Mouse (Mus musculus) left cerebral cortex, adult 18-20 months (tissue): ENCODE measurements around the gene Rnf217. TPM values are rescaled to one million over a fixed set of nuclear protein-coding genes. Genes with fewer than 3 reads are reported as not detected.

Experiments used
- DNase-seq, 2 experiments: peaks; one replicate each; pipeline ENCODE4 v3.0.0; 2021 to 2022; ENCODE audit warnings: low spot score in 2 of 2, mixed read lengths in 1 of 2
- total RNA-seq, 2 experiments: library from RNA; stranded (reverse); gene quantifications; 2 replicates each; pipeline ENCODE4 v1.2.3; 2021

Gene Rnf217
- total RNA-seq, 2 experiments from 2014 or later: 11.1 to 13.5 TPM

- no peak for DNase-seq
These were observed 107.3 kb downstream of the Rnf217 start for GRCm38 (mm10) chr10:31501644-31502043.

GRCm38 (mm10) chr10:31496931-31497330 is 112.1 kb downstream of the Rnf217 start:
- no peak for DNase-seq

GRCm38 (mm10) chr10:31495826-31496225 is 113.2 kb downstream of the Rnf217 start:
- DNase-seq: no peak

- no peak for DNase-seq
These were observed 114.7 kb downstream of the Rnf217 start for GRCm38 (mm10) chr10:31494296-31494695.

- no peak for DNase-seq
These were observed 141.7 kb downstream of the Rnf217 start for GRCm38 (mm10) chr10:31467043-31467898.

- peak in 1 of 2 experiments; percentile 20 for DNase-seq
These were observed 143.0 kb downstream of the Rnf217 start for GRCm38 (mm10) chr10:31465840-31466541.

- no peak for DNase-seq
These were observed 143.6 kb downstream of the Rnf217 start for GRCm38 (mm10) chr10:31465424-31465823.

GRCm38 (mm10) chr10:31463044-31463443 is 145.9 kb downstream of the Rnf217 start:
- no peak for DNase-seq

- DNase-seq: no peak
These were observed 152.2 kb downstream of the Rnf217 start for GRCm38 (mm10) chr10:31456806-31457205.

GRCm38 (mm10) chr10:31447083-31447482 is 161.9 kb downstream of the Rnf217 start:
- DNase-seq: no peak

- peak; percentile 84 to 87 for DNase-seq
These were observed 163.5 kb downstream of the Rnf217 start, which contains the start of gene Tpd52l1 for GRCm38 (mm10) chr10:31445291-31446124. TSS of gene Tpd52l1 (minus strand) at chr10:31445958.

- no peak for DNase-seq
These were observed 164.8 kb downstream of the Rnf217 start for GRCm38 (mm10) chr10:31444206-31444605.

Other genes starting within 250 kb of the Rnf217 start
- gene Tpd52l1, start 163.2 kb downstream of the Rnf217 start, total RNA-seq: 10 to 100 TPM; 26.9 to 29.4 TPM